In genomic region chr10:77130561-77131240, GRCm38 (mm10) we compare ENCODE assay signal across 8 mouse cellular contexts. TPM values are rescaled to one million over a fixed set of nuclear protein-coding genes. Genes with fewer than 3 reads are reported as not detected.
A peak's percentile ranks its signal among the peaks of the same experiment; 100 is the strongest.
DNase-seq lines count a peak whose midpoint lies in the region; ATAC-seq and TF ChIP-seq lines count a peak whose summit lies in the region.

No protein-coding gene starts in this region.

- peak; percentile 99 for DNase-seq in Patski (ENCODE audit: low read depth, low spot score)
- peak; percentile 97 to 98 for DNase-seq in cerebellum, postnatal 14 days
- peak; percentile 84 to 97 for DNase-seq in frontal cortex, postnatal 14 days (ENCODE audit: low spot score in 2 of 2)
- peak; percentile 96 to 97 for DNase-seq in layer of hippocampus, postnatal 14 days (ENCODE audit: low spot score in 2 of 2)
- DNase-seq in lung, postnatal 14 days: peak; percentile 95
- peak; percentile 78 for DNase-seq in retina, adult 2 months (ENCODE audit: low read depth, low spot score)
- DNase-seq in thymus, postnatal 25 days: peak; percentile 85

- peak overlapping the region; percentile 30; the same call in 1 of the 2 replicates for H3K27ac ChIP-seq in hindbrain, embryonic 13.5 days

- peak; percentile 76 for ATAC-seq in Patski
- ATAC-seq in hindbrain, embryonic 13.5 days (ENCODE audit: low FRiP score): peak; percentile 75

- no peak overlapping the region for H3K4me3 ChIP-seq in hindbrain, embryonic 13.5 days

- no peaks in the 10 kb centered on the region for H3K27me3 ChIP-seq in Patski
- H3K27me3 ChIP-seq in hindbrain, embryonic 13.5 days: no peaks in the 10 kb centered on the region

- 40% methylated on average over 13 of the region's 13 CpGs for WGBS in hindbrain, embryonic 13.5 days

- H3K36me3 ChIP-seq in hindbrain, embryonic 13.5 days: no peaks in the 10 kb centered on the region

- POLR2A ChIA-PET in Patski (lab: Charles Lee): interaction anchor here (0.6 to 3.4 kb wide), 9 partner anchors 15 to 257 kb away, joined by 3 to 15 read pairs (median 4); partner anchors contain the start of gene Pofut2

- no peaks in the 10 kb centered on the region; the same call in 1 of the 2 replicates for H3K9me3 ChIP-seq in hindbrain, embryonic 13.5 days

- TF ChIP-seq CTCF in Patski (IDR thresholded peaks at IDR 0.05): no peak

- no peak overlapping the region for H3K4me2 ChIP-seq in hindbrain, embryonic 13.5 days

- in situ Hi-C loops in Patski (cut with MboI; ENCODE audit: low pct_unique_long_range_greater_than_20kb): loop anchor here (5.0 to 10.0 kb wide), 2 partner anchors 122 to 224 kb away; no protein-coding TSS in a partner anchor

- H3K9ac ChIP-seq in hindbrain, embryonic 13.5 days: no peak overlapping the region; the same call in 1 of the 2 replicates

- CTCF ChIA-PET in Patski (lab: Charles Lee): interaction anchor here (0.7 to 4.0 kb wide), 29 partner anchors 13 to 295 kb away, joined by 3 to 63 read pairs (median 6); partner anchors contain the start of genes Col18a1 and Pofut2

- H3K4me1 ChIP-seq in hindbrain, embryonic 13.5 days (replicated peaks): peaks cover 45% of the 10 kb centered on the region

RNA-seq across cellular contexts. Expression of gene Col18a1, which starts 35.6 kb away (rescaled TPM):
- polyA plus RNA-seq in Patski (2021): 449 TPM
- 53.1 and 62.7 TPM in 2 replicates for polyA plus RNA-seq in hindbrain, embryonic 13.5 days (2015; fragmentation: Nextera tagmentation; extraction: Ambion mirVana)
- total RNA-seq in layer of hippocampus, postnatal 14 days (2021): 1 to 10 TPM; 7.3 to 9.8 TPM
